Mouse (Mus musculus) megakaryocyte, embryonic 14.5 days (primary cell): ENCODE results near the gene 4930558K02Rik. TPM values are rescaled to one million over a fixed set of nuclear protein-coding genes. Genes with fewer than 3 reads are reported as not detected.

ENCODE experiments used
- H3K27me3 ChIP-seq: replicated peaks from 2 replicates; pipeline ENCODE3; 2012; ENCODE audit warnings: inconsistent platforms
- H3K36me3 ChIP-seq: replicated peaks from 2 replicates; pipeline ENCODE3; 2012; ENCODE audit warnings: low read length, inconsistent platforms, mixed read lengths
- H3K4me1 ChIP-seq: 2 replicates; pipeline ENCODE4 v1.6.1; 2012; ENCODE audit warnings: inconsistent platforms
- H3K4me3 ChIP-seq: replicated peaks from 2 replicates; pipeline ENCODE3; 2012; ENCODE audit warnings: moderate library complexity, mild to moderate bottlenecking, inconsistent platforms
- H3K9me3 ChIP-seq: 2 replicates; pipeline ENCODE4 v1.6.1; 2012; ENCODE audit warnings: inconsistent platforms
- FLI1 ChIP-seq: IDR thresholded peaks from 2 replicates; pipeline ENCODE4 v1.6.1; 2012; ENCODE audit warnings: low read length, inconsistent platforms, mixed read lengths
- GATA1 ChIP-seq: IDR thresholded peaks from 3 replicates; pipeline ENCODE4 v1.6.1; 2012; ENCODE audit warnings: mixed read lengths, low read length, inconsistent platforms, borderline replicate concordance
- polyA plus RNA-seq: library from polyadenylated mRNA; stranded (reverse); fragments of >175 nt; gene quantifications from 2 replicates; pipeline ENCODE4 v1.2.3, GENCODE M21; 2012; ENCODE audit warnings: low replicate concordance; ENCODE audit not compliant: insufficient read depth

4930558K02Rik gene
- polyA plus RNA-seq, 1 experiment = not detected

GRCm38 (mm10) chr1:161998781-161999180 lies 19.3 kb upstream of the 4930558K02Rik start:
- Histone ChIP-seq H3K4me1 (peaks cover 28% of the 10 kb centered on the region), H3K27me3 (no peaks in the 10 kb centered on the region), H3K4me3 (peak overlapping the region; percentile 16), H3K9me3 (no peaks in the 10 kb centered on the region), H3K36me3 (no peaks in the 10 kb centered on the region)
- TF ChIP-seq FLI1 (no peak), GATA1 (no peak)

DNA sequence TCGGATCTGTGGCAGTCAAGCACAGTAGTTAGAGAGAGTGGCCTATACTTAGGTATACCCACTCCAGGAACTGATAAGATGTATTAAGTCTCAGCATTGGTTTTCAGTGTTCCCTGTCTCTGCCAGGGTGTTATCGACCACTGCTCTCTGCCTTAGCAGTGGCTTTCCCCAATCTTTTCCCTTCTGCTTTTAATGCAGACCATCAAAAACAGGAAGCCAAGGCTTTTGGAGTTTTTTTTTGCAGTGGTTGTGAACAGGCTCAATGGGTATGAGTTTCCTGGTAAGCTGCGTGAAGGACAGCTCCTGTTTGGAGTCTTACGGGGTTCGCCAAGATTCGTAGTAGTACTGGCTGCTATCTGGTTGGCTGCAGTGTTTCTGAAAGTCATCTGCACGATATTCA lies 13.0 kb upstream of the 4930558K02Rik start:
- Histone ChIP-seq H3K4me3 (no peak overlapping the region), H3K9me3 (no peaks in the 10 kb centered on the region), H3K4me1 (peaks cover 9% of the 10 kb centered on the region), H3K27me3 (peaks cover 3% of the 10 kb centered on the region), H3K36me3 (no peaks in the 10 kb centered on the region)
- TF ChIP-seq FLI1 (no peak), GATA1 (no peak)

GRCm38 (mm10) chr1:161991846-161992245 lies 12.4 kb upstream of the 4930558K02Rik start:
- H3K36me3 ChIP-seq = no peaks in the 10 kb centered on the region
- H3K27me3 ChIP-seq = peaks cover 3% of the 10 kb centered on the region
- no peak overlapping the region for H3K4me3 ChIP-seq
- no peaks in the 10 kb centered on the region for H3K9me3 ChIP-seq
- peaks cover 5% of the 10 kb centered on the region for H3K4me1 ChIP-seq
- TF ChIP-seq GATA1 (no peak), FLI1 (no peak)

DNA sequence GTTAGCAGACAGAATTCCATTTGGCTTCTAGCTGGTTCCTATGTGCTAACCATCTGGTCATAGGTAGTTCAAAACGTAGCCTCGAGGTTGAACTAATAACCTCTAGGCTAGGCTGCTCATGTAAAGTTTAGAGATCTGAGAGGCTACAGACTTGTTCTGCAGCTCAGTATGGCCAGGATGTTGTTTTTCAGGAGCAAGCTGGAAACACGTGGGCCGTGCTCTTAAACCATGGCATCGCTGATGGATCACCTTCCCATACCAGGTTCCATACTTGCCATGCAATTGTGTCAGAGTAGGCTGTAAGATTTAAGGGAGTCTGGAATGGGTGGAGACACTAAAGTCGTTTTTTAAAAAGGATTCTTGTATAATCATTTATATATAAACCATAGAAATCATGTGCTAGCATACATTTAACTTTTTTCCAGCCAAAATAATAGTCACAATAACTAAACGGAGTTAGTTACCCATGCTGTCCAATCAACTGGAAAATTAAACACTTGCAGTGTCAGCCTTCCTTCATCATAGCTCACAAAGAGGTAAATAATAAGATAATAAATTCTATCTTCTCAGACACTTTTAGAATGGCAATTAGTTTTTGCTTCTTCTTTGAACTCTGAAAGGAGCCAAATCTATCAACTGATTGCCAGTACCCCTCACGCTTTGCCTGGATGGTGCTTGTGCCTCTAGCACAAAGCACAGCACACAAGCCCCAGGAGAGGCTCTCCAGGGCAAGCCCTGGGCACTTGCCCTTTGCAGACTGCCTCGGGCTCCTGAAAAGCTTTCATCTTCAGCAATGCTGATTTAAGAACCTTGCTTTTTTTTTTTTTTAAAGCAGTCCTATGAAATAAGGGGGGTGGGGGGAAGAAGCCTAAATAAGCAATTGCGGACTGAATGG lies 11.5 kb upstream of the 4930558K02Rik start:
- H3K36me3 ChIP-seq = no peaks in the 10 kb centered on the region
- TF ChIP-seq GATA1 (no peak), FLI1 (no peak)
- peaks cover 7% of the 10 kb centered on the region for H3K27me3 ChIP-seq
- H3K4me3 ChIP-seq = no peak overlapping the region
- H3K4me1 ChIP-seq = no peaks in the 10 kb centered on the region; the same call in 1 of the 2 replicates
- H3K9me3 ChIP-seq = no peaks in the 10 kb centered on the region

DNA sequence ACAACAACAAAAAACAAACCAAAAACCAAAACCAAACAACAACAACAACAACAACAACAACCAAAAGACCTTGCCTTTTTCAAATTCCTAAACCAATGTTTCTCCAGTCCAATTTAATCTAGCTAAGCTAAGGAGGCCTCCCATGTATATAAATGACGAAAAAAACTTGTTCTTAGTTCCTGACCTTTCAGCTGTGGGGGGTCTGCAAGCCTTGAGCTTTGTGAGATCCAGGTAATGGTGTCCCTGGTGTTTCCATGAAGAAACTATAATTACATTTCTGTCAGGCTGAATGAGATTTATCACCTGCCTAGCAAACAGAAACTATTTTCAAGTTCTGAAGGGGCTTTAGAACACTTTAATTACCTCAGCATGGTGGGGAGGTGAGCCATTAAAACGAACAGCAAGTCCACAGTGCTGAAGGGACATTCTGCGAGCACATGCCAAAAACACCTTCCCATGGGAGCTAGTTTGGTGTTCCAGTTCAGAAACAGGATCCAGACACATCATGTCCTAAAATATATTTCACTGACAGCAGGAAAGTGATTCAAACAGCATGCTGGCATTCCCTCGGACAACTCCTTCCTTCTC lies 4.6 kb upstream of the 4930558K02Rik start:
- Histone ChIP-seq H3K4me3 (no peak overlapping the region), H3K36me3 (no peaks in the 10 kb centered on the region), H3K4me1 (no peaks in the 10 kb centered on the region), H3K9me3 (no peaks in the 10 kb centered on the region), H3K27me3 (peaks cover 10% of the 10 kb centered on the region)
- TF ChIP-seq GATA1 (no peak), FLI1 (no peak)

GRCm38 (mm10) chr1:161983451-161983850 lies 4.0 kb upstream of the 4930558K02Rik start:
- Histone ChIP-seq H3K27me3 (peaks cover 10% of the 10 kb centered on the region), H3K4me3 (no peak overlapping the region), H3K4me1 (no peaks in the 10 kb centered on the region), H3K9me3 (no peaks in the 10 kb centered on the region), H3K36me3 (no peaks in the 10 kb centered on the region)
- TF ChIP-seq FLI1 = no peak
- no peak for TF ChIP-seq GATA1

- H3K4me3 ChIP-seq = no peak overlapping the region
- peaks cover 12% of the 10 kb centered on the region for H3K4me1 ChIP-seq
- H3K9me3 ChIP-seq = no peaks in the 10 kb centered on the region
- peaks cover 7% of the 10 kb centered on the region for H3K27me3 ChIP-seq
- TF ChIP-seq FLI1 (no peak), GATA1 (no peak)
- H3K36me3 ChIP-seq = no peaks in the 10 kb centered on the region
Observed at GRCm38 (mm10) chr1:161980626-161981298, 1.3 kb upstream of the 4930558K02Rik start.

GRCm38 (mm10) chr1:161980046-161980445 lies 610 bp upstream of the 4930558K02Rik start:
- TF ChIP-seq GATA1 (no peak), FLI1 (no peak)
- peaks cover 20% of the 10 kb centered on the region for H3K4me1 ChIP-seq

GRCm38 (mm10) chr1:161978173-161978700 lies 1.2 kb downstream of the 4930558K02Rik start:
- H3K4me1 ChIP-seq = peaks cover 38% of the 10 kb centered on the region
- H3K27me3 ChIP-seq = peaks cover 2% of the 10 kb centered on the region
- TF ChIP-seq FLI1 (no peak), GATA1 (no peak)
- H3K4me3 ChIP-seq = no peak overlapping the region
- no peaks in the 10 kb centered on the region for H3K36me3 ChIP-seq
- H3K9me3 ChIP-seq = no peaks in the 10 kb centered on the region

More at GRCm38 (mm10) chr1:161980046-161980445, 610 bp upstream of the 4930558K02Rik start:
- no peaks in the 10 kb centered on the region for H3K36me3 ChIP-seq
- peaks cover 7% of the 10 kb centered on the region for H3K27me3 ChIP-seq
- H3K4me3 ChIP-seq = no peak overlapping the region
- no peaks in the 10 kb centered on the region for H3K9me3 ChIP-seq

- Histone ChIP-seq H3K36me3 (peaks cover 3% of the 10 kb centered on the region), H3K4me1 (peaks cover 40% of the 10 kb centered on the region), H3K4me3 (no peak overlapping the region), H3K27me3 (peaks cover 2% of the 10 kb centered on the region), H3K9me3 (no peaks in the 10 kb centered on the region)
- TF ChIP-seq FLI1 (no peak), GATA1 (no peak)
Observed at GRCm38 (mm10) chr1:161977331-161977730, 2.1 kb downstream of the 4930558K02Rik start.
